Mouse (Mus musculus) gastrocnemius, postnatal 25 days (tissue): ENCODE measurements at regions not wholly inside any gene's neighbourhood (a gene's known extent, or its start where the extent isn't known, plus 50 kb on each side); places are given as distances from the start of the nearest gene placed in this dataset.

ENCODE experiments used
- DNase-seq: peaks from one replicate; pipeline ENCODE4 v3.0.0; 2022

DNA sequence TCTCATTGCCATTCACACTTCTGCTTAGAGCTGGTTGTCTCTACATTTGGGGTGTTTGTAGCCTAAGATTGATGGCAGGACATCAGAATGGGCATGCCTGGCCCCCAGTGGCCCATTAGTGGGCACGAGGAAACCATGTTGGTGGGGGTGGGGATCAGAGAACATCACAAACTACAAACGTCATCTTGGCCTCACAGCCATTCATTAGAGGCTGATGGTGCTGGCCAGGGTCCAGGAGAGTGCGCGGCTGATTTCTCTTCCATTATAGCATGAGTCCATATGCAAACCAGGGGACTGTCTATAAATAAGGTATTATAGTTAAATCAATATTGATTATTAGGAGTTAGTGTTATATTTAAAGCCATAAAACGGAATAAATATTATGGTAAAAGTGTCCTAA, 67.9 kb downstream of the 3100002H09Rik start:
- no peak for DNase-seq

DNA sequence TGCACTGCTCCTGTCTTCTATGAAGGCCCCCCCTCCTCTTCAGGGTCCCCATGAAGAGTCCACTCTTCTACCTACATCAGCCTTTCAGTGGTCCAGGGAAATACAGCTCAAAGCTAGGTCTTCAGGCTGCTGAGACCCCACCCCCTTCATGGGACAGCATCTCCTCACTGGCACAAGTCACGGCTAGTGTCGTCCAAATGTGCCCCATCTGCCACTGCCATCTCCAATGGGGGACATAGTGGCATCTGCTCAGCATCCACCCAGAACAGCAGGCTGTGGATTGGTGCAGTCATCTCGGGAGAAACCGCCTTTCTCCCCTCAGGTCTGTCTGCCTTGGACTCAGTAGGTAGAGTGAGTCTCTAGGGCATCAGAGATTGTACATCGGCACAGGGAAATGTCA, 72.1 kb downstream of the 3100002H09Rik start:
- DNase-seq, result no peak

DNA sequence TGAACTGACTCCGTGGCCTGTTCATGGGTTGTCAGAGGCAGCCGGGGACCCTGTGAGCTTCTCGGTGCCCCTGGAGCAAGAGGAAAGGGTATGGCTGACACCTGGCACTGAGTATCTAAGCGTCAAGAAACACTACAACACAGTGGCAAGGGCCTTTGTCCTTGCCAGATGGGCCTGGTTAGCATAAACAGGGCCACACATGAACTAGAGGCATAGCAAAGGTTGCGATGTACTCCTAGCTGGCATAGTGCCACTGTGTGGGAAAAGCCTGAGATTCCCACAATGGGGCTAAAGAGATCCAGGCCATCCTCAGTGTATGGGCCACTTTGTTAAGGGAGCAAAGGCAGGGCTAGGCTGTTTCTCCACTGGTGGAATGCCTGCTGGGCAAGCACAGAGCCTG, 72.9 kb downstream of the 3100002H09Rik start:
- DNase-seq, result no peak

DNA sequence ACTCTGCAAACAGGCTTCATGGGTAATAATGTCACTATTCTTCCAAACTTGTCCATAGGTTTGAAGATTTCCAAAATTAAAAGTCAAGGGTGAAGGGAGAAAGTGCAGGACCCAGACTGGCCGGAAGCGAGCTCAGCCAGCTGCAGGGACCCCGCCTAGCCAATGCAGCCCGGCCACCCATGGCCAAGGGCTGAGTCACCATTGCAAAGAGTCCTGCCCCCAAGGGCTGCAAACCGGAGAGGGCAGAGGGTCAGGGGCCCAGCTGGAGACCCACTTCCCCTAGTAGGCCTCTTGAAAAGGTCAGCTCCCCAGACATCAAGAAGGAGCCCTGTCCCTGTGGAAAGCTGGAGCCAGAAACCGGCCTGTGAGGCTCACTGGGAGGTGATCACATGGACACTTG, 77.0 kb downstream of the 3100002H09Rik start:
- DNase-seq, result peak; percentile 13

DNA sequence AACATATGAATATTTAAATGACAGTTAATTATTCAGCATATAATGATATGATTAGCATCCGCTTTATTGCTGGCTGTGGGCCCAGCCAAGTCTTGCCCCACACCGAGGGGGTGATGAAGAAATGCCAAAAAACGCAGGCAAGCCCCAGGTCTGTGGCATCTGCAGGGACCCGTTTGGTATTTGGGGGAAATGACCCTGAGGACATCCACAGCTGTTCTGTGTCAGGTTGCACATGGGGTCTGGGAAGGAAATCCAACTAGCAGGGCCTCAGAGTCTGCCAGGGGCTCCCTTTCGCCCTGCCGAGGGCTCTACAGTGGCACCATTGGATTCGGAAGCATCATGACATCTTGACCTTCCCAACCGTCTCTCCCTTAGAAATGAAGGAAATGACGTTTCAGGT, 80.0 kb downstream of the 3100002H09Rik start:
- DNase-seq, result no peak

DNA sequence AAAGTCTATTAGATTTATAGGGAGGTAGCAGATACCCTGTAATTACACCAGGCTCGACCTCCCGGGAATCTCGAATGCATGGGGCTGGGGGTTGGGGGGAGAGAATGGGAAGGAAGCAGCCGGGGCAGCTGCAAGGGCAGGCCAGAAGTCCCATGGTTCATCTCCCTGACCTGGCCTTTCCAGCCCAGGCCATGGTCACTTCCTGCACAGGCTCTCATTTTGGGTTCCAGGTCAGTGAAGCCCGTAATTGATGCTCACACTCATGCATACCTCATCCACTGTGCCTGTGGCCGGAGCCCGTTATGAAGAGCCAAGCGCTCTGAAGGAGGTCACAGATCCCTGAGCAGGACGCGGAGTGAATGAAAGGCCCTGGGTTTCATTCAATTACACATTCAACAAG, 83.8 kb downstream of the 3100002H09Rik start:
- no peak for DNase-seq

DNA sequence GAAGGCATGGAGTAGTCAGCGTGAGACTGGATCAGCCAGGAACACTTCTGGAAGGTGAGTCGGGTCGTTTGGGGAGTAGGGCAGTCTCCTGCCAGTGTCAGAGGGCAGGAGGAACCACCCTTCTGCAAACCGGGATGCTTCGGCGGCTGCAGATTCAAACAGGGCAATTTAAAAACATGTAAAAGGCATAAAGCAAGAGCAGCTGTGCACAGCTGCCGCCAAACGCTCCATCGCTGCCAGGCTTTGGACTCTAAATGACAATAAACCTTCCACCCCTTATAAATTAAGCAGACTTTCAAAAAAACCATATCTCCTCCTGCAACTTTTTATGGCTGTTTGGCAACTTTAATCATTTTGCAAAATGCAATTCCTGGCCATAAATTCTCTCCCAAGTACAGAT, 84.2 kb downstream of the 3100002H09Rik start:
- DNase-seq, result no peak

DNA sequence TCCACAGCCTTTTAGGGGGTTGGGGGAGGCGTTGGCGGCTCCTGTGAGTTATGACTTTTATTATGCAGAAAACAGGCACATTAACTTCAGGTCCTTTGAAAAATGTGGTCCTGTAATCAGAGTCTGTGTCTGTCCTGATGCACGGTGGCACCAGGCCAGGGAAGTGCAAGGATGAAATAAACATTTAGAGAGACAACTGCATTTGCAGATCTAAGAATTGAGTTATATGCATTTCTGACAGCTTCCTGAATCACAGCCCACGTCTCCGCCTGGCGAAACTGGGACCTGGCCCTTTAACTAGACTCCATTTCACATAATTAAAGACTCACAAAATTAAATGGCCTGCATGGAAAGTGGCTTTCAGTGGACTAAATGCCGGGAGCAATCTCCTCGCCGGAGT, 90.3 kb downstream of the 3100002H09Rik start:
- DNase-seq, result no peak

DNA sequence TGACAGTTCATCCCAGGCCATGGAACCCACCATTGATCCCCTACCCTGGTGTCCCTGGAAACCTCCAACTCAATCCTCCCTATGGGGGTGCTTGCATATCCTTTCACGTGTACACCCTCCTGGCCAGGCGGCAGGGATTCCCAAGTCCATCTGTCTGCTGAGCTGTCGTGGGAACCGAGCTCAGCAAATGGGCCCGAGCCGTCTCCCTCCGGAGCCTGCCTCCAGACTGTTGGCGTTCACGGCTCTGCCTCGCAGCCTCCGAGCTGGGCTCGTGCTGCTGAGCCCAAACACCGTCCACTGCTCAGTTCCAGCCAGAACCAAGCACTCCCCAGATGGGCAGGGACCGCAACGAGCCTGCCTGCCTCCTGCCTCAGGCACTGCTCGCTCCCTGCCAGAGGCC, 98.8 kb downstream of the 3100002H09Rik start:
- no peak for DNase-seq

DNA sequence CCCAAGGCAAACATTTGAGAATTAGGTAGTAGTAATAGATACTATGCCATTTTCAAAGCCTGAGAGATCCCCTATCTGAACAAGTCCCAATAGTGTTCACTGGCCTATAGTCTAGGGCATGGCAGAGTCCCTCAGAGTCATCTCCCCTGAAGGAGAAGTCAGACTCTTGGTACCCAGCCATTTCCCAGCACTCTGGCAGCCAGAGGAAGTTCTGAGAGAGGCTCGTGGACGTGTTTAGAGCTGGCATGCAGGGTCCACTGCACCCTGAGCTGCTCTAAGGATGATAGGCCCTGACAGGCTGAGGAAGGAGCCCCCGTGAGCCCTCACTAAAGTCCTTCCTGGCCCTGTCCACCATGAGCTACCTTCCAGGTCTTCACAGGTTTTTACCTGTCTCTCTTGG, 99.8 kb downstream of the 3100002H09Rik start:
- DNase-seq, result no peak

DNA sequence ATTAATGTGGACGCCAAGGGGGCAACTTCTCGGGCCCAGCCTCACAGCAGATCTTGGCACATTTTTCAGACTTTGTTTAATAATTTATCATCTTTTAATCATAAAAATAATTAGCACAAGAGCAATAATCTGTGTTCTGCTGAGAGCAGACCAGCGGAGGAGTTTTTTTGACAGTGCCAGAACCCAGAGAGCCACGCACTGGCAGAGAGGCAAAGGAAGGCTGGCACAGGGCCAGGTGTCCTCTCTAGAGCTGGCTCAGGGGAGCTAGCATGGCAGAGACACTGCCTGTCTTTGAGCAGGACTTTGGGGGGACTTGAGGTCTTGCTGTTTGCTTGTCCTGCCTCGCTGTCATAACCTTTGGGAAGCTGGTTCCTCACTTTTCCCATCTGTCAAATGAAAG, 100.9 kb downstream of the 3100002H09Rik start:
- DNase-seq, result no peak

DNA sequence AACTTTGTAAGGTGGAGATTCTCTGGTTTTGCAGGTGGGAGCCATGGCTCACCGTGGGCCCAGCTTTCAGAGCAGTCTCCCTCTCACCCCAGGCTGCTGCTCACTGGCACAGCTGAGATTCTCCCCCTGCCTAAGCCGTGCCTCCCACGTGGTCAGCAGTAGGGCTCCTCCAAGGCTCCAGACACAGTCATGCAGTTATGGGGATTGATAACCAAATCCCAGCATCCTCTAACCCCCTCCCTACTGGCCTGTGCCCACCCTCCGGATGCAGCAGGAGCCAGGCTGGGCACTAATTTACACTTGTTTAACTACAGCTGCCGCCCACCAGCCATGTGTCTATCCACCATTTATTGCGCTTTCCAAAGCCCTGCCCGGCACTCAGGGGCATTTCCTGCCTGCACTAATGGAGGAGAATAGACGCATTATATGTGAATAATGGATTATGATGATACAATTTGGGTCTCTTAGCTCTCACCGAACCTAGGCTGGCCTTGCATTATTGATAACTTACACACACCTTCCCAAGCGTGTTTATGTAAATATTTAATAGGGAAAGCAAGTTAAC, 104.4 kb downstream of the 3100002H09Rik start:
- DNase-seq, result no peak

DNA sequence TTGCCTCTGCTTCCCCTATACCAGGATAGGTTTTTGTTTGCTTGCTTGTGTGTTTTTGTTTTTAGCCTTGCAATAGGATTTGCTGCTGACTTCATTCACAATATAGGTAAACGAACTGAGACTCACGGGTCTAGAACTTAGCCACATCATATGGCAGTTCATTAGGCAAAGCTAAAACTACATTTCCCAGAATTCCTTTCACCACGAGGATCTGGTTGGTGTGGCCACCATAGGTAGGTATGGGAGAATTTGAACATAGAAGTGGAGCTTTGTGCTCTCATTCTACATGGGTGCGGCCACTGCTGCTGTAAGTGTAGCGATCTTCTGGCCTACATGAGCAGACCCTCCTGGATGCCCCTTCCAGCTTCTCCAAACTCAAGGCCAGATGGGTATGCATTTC, 108.8 kb downstream of the 3100002H09Rik start:
- DNase-seq, result no peak

DNA sequence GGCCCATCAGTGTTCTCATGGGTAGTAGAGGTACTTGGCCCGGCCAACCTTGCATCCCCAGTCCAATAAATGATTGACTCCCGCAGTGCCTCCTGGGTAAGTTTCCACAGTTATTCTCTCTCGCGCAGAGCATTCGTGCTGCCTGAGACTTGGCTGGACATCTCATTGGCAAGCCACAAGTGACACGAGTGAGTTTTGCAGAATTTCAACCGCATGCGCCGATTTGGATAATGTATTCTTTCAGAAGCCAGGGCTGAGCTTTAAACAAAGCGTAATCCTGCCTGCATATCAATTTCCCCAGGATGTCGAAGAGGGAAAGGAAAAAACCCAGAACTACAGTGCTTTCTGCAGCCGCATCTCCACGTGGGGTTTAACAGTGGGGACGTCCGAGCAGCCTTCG, 112.6 kb downstream of the 3100002H09Rik start:
- no peak for DNase-seq

DNA sequence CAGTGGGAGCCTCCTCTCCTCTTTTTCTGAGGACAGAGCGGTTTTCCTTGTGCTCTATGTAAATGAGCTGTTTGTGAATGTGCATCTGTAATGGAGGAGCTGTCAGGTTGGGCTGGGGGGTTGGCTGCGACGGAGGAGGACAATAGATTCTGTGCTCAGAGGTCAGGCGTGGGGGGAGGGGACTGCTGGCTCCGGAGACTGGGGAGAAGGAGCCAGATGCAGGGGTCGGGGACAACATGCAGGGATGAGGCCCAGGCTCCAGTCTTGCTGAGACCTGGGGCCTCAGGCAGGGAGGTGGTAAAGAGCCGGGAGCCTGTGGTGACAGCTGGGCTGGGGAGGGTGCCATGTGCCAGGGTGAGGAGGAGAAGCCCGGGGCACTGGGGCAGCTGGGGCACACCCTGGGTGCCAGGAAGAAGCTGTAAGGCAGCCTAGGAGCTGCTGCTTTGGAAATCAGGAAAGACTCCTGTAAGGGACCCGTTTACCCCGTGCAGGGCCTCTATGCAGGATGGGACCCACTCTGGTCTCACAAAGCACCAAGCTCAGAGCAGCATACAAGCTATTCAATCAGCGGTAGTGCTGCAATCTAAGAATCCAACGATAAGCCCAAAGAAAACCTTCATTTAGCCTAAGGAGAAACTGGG, 124.5 kb downstream of the 3100002H09Rik start:
- DNase-seq, result no peak

DNA sequence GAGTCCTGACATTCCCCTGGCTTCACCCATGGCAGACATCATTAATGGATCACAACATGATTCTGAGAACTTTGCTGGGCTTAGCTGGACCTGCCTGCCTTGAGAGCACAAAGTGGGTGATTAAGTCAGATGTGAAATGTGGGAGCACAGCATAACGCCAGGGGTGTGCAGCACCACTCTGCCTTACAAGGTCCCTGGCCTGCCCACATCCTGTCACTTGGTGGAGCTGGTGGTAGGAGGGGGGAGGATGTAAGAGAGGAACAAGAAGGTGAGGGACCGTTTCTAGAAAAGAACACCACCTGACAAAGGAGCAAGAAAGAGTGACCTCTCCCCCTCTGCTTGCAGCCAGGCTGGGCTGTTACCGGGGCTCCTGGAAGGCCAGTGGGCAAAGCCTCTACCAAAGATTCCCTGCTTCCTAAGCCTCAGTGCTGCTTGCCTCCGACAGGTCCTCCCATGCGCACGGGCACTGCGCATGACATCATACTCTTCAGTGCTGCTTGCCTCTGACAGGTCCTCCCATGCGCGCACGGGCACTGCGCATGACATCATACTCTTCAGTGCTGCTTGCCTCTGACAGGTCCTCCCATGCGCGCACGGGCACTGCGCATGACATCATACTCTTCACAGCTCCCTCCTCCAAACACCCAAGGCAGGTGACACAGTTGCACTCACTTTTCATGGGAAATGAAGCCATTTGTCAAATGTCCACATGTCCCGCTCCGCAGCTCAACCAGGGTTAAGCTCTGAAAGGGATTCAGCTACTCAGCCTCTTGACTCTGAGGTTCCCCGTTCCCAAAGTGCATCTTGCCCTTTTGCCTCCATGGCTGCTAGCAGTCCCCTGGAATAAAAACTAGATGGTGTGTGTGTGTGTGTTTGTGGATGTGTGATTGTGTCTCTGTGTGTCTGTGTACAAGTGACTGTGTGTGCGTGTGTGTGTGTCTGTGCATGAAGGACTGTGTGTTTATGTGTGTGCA, 125.7 kb downstream of the 3100002H09Rik start:
- DNase-seq, result no peak

DNA sequence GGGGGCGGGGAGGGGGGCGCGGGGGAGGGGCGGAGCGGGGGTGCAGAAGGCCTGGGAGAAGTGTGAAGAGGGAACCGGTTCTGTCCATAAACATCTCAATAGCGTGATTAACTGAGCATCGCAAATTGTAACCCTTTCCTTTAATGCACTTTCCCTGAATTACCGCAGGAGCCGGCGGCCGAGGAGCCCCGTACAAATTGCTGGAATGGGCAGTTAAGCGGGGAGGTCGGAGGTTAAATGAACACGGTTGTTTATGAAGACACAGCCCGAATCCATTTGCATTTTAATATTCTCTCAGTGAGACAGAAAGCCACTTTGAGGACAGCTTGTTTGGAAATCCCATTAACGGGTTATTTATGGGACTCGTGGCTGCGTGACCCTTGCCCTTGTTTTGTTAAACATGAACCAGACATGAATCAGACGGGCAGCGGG, 132.7 kb downstream of the 3100002H09Rik start:
- no peak for DNase-seq

DNA sequence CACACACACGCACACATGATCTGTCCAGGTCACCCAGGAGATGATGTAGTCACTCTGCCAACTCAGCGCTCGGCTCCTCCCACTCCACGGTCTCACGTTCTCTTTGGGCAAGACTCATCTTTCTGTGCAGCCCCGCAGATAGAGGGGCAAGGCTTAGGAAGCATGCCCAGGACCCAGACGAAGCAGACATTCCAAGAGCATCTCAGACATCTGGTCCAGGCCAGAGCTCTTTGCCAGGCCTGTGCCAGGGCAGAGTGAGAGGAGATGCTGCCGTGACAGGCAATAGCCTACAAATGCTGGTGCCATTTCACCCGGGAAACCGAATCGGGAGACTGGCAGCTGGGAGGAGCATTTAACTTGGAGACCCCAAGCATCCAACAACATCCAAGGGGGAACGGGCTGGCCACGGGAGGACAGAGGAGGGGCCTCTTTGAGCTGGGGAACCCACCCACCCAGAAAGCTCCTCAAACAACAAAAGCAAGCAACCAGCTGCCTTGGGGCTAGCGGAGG, 133.2 kb downstream of the 3100002H09Rik start:
- DNase-seq, result no peak

DNA sequence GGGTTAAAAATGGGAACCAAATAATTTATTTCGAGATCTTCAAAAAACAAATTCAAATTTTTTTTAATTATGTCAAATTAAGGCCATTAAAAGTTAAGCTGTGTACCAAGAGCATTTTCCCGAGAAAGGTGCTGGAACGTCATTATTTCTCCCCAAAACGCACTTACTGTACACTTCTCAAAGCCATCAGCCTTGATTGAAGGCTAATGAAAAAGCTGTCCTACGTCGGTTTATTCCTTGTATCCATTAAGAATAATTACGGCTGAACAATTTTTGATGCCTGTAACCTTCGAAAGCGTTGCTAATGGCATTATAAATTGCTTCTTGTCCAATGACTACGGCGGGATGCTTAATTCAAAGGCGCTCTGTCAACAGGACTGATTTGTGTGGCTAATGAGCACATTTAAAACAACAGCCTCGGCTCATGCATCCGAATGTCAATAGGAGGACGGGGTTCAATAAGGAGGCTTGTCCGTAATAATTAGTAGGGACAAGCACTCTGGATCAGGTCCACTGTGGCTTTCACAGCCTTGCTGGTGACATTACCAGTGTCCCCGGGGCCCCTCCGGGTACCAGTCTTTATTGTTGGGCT, 145.3 kb downstream of the 3100002H09Rik start:
- DNase-seq, result no peak

DNA sequence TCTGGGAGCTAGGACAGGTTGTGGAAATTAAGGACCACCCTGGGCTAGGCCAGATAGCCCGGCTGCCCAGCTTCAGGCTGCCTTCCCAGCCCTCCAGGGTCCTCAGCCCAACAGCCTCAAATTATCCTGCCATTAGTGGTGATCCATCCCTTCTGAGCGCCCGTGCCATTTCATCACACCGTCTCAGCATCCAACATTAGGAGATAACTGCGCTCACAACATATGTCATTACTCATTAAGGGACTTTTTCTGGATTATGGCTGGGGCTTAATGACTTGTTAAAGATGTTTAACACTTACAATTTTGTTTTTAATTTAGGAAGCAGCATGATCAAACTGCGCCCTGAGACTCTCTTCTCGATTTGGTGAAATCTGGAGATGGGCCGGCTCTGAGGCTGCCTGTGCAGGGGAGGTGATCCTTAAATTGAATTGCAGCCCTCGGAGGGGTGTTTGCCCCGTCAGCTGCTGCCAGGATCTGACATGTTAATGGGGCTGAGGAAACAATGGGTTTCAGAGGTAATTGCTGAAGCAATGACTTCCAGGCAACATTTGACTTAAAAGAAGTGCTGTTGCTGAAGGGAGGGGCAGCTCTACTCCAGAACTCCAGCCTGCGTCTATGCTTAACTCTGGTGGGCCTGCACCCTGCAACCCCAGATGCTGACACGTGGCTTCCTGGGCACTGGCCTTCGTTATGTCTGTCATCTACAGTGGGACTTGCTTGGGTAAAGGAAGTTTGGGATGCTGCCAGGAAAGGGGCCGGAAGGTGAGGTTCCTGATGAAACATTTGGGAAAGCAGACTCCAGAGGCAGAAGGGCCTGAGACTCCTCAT, 154.9 kb downstream of the 3100002H09Rik start:
- no peak for DNase-seq

DNA sequence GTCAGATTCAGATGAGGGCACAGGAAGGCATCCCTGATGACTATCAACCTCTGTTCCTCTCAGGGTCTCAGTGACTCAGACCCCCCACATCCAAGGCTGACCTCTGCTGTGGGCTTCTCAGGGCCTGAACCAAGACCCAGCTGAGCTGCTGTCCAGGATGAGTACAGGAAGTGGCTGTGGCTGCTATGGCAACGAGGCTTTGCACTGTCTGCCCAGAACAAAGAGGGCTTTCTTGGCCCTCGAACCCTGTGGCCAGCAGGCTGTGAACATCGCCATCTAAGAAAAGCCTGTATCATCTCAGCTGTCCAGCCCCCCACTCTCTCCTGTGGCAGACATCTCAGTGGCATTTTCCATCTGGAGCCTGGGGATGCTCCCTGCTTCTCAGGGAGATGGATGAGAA, 159.5 kb downstream of the 3100002H09Rik start:
- no peak for DNase-seq

DNA sequence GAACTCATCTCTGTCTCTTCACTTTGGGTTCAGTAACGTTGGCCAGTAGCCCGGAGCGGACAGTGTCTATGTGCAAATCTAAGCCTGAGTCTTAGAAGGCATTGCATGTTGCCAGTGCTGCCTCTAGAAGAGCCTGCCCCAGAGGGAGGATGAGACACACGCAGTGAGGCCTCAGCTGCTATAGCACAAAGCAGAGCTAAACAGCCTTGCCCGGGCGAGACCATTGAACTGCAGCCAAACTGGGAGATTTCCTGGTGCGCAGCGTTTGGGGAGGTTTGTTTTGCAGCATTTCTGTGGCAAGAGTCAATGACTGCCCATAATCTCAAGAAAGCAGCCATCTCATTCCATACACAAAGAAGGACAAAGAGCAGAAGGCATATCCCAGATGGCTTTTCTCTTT, 164.0 kb downstream of the 3100002H09Rik start:
- no peak for DNase-seq
